Mouse (Mus musculus) liver, postnatal 0 days (tissue): ENCODE results near the gene Pla2g3. TPM values are rescaled to one million over a fixed set of nuclear protein-coding genes. Genes with fewer than 3 reads are reported as not detected.

ENCODE experiments used
- ATAC-seq: fragments of 200-750 bp; cut with Nextera tagmentation; 2 replicates; pipeline ENCODE4 v1.8.0; 2017; ENCODE audit warnings: mild to moderate bottlenecking, moderate library complexity
- DNase-seq: peaks from one replicate; pipeline ENCODE4 v3.0.0-alpha.2; 2016
- H3K27ac ChIP-seq: fragments of 300-500 bp; sonication (generic); 2 replicates; pipeline ENCODE4 v1.5.1; 2014; ENCODE audit warnings: antibody characterized with exemption, moderate library complexity, mild to moderate bottlenecking, low read depth
- H3K27me3 ChIP-seq: fragments of 300-500 bp; sonication (generic); 2 replicates; pipeline ENCODE4 v1.6.1; 2014; ENCODE audit warnings: low read length, control low read depth, mixed read lengths; ENCODE audit not compliant: insufficient read depth
- H3K36me3 ChIP-seq: fragments of 300-500 bp; sonication (generic); replicated peaks from 2 replicates; pipeline ENCODE4 v1.6.1; 2014; ENCODE audit warnings: mild to moderate bottlenecking, control low read depth, low read length, moderate library complexity, mixed read lengths; ENCODE audit not compliant: insufficient read depth
- H3K4me1 ChIP-seq: fragments of 300-500 bp; sonication (generic); 2 replicates; pipeline ENCODE4 v1.6.1; 2014; ENCODE audit warnings: antibody characterized with exemption, mild to moderate bottlenecking, control low read depth; ENCODE audit not compliant: insufficient read depth
- H3K4me2 ChIP-seq: fragments of 300-500 bp; sonication (generic); 2 replicates; pipeline ENCODE4 v1.6.1; 2014; ENCODE audit warnings: low read depth, mild to moderate bottlenecking, low read length, moderate library complexity, mixed read lengths
- H3K4me3 ChIP-seq: fragments of 300-500 bp; sonication (generic); 2 replicates; pipeline ENCODE4 v1.5.1; 2014; ENCODE audit warnings: low read depth, low read length
- H3K9ac ChIP-seq: fragments of 300-500 bp; sonication (generic); replicated peaks from 2 replicates; pipeline ENCODE4 v1.6.1; 2014; ENCODE audit warnings: mild to moderate bottlenecking, moderate library complexity
- H3K9me3 ChIP-seq: fragments of 300-500 bp; sonication (generic); 2 replicates; pipeline ENCODE4 v1.6.1; 2016; ENCODE audit warnings: mild to moderate bottlenecking, control low read depth, low read length, mixed read lengths
- CTCF ChIP-seq: sonication (generic); IDR thresholded peaks from 2 replicates; pipeline ENCODE4 v1.5.1; 2016; ENCODE audit warnings: antibody characterized with exemption, low read depth
- EP300 ChIP-seq: IDR thresholded peaks from 2 replicates; pipeline ENCODE4 v1.6.1; 2016; ENCODE audit warnings: antibody characterized with exemption, low read depth, mild to moderate bottlenecking
- WGBS: fragments of 180-500 bp; shearing (Covaris S2); extraction: QIAGEN DNeasy Blood & Tissue Kit; methylation state at CpG from one replicate; pipeline ENCODE4 v1.1.7; 2014; ENCODE audit not compliant: insufficient replicate concordance; 5-methylcytosine and 5-hydroxymethylcytosine counted together
- polyA plus RNA-seq: library from polyadenylated mRNA; unstranded; fragments of >200 nt; fragmentation: Nextera tagmentation; extraction: Ambion mirVana; gene quantifications from 2 replicates; pipeline ENCODE4 v1.2.1, GENCODE M21; 2015

Pla2g3 gene
- polyA plus RNA-seq, 1 experiment from 2014 or later = 0.07 TPM

- H3K27ac ChIP-seq = no peak overlapping the region
These were observed 8.7 kb downstream of the Pla2g3 start for GRCm38 (mm10) chr11:3496756-3497155.

DNA sequence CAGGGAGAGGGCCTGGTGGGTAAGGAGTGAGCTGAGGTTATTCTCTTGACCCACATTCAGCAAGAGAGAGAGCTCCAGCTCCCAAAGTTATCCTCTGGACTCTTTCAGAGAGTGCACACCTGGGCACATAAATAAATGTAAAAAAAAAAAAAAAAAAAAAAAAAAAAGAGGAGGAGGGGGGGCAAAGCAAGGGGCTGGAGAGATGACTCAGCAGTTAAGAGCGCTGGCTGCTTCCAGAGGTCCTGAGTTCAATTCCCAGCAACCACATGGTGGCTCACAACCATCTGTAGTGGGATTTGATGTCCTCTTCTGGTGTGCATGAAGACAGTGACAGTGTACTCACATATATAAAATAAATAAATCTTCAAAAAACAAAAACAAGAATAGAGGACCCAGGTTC, 9.2 kb downstream of the Pla2g3 start:
- Histone ChIP-seq H3K4me1 (peaks cover 7% of the 10 kb centered on the region; the same call in 1 of the 2 replicates), H3K4me3 (no peak overlapping the region), H3K27me3 (0 out of 2 replicates have a peak, but pooled peaks cover under 1% of the 10 kb centered on the region), H3K27ac (no peak overlapping the region), H3K4me2 (no peak overlapping the region), H3K9me3 (no peaks in the 10 kb centered on the region), H3K36me3 (no peaks in the 10 kb centered on the region), H3K9ac (no peak overlapping the region)
- TF ChIP-seq CTCF (no peak), EP300 (no peak)
- ATAC-seq (no peak), DNase-seq (no peak)
- WGBS = 89% methylated on average over 1 of the region's 1 CpGs

More at GRCm38 (mm10) chr11:3496756-3497155, 8.7 kb downstream of the Pla2g3 start:
- ATAC-seq (no peak), DNase-seq (peak; percentile 10)
- H3K4me1 ChIP-seq = peaks cover 7% of the 10 kb centered on the region; the same call in 1 of the 2 replicates
- H3K9me3 ChIP-seq = no peaks in the 10 kb centered on the region
- no peak overlapping the region for H3K9ac ChIP-seq
- H3K4me2 ChIP-seq = no peak overlapping the region
- no peak for TF ChIP-seq EP300
- no peak for TF ChIP-seq CTCF
- no peaks in the 10 kb centered on the region for H3K36me3 ChIP-seq
- H3K4me3 ChIP-seq = no peak overlapping the region
- WGBS = 63% methylated on average over 5 of the region's 5 CpGs
- H3K27me3 ChIP-seq = no peaks in the 10 kb centered on the region

GRCm38 (mm10) chr11:3502057-3502456, 14.0 kb downstream of the Pla2g3 start:
- Histone ChIP-seq H3K9ac (no peak overlapping the region), H3K4me2 (no peak overlapping the region), H3K9me3 (no peaks in the 10 kb centered on the region), H3K27ac (no peak overlapping the region), H3K4me1 (no peaks in the 10 kb centered on the region), H3K4me3 (no peak overlapping the region), H3K36me3 (no peaks in the 10 kb centered on the region), H3K27me3 (0 out of 2 replicates have a peak, but pooled peaks cover 3% of the 10 kb centered on the region)
- no peak for ATAC-seq
- peak; percentile 12 for DNase-seq
- no peak for TF ChIP-seq CTCF
- no peak for TF ChIP-seq EP300
- WGBS = 85% methylated on average over 17 of the region's 17 CpGs

DNA sequence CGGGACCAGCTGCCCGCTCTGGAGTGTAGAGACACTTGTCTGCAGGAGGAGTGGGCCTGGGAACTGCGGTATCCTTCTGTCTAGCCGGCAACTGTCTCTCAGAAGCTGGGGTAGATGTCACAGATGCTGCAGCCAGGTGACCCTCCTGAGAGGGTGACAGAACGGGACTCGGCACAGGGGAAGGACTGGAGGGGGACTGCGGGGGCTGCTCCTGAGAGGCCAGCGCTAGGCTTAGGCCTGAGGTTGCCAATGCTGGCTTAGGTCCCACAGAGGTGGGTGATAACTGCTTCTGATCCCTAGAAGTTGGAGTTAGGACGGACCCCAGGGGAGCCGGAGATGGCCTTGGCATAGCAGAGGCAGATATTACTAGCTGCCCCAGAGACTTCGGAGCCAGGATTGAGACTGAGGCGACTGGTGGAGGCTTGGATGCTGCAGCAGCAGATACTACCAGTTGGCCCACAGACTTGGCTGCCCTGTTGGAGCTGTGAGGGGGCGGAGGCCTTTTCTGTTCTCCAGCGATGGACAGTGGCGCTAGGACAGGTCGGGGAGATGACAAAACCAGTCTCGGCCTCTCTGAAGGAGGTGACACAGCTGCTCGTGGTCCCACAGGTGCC, 14.5 kb downstream of the Pla2g3 start:
- WGBS = 78% methylated on average over 18 of the region's 18 CpGs
- no peak for ATAC-seq
- H3K4me1 ChIP-seq = no peaks in the 10 kb centered on the region
- H3K27me3 ChIP-seq = 0 out of 2 replicates have a peak, but pooled peaks cover 3% of the 10 kb centered on the region
- peak; percentile 10 for DNase-seq
- no peak overlapping the region for H3K4me2 ChIP-seq
- H3K36me3 ChIP-seq = no peaks in the 10 kb centered on the region
- H3K4me3 ChIP-seq = no peak overlapping the region
- no peaks in the 10 kb centered on the region for H3K9me3 ChIP-seq
- TF ChIP-seq CTCF (no peak), EP300 (no peak)
- H3K27ac ChIP-seq = no peak overlapping the region
- no peak overlapping the region for H3K9ac ChIP-seq

- Histone ChIP-seq H3K9ac (peak overlapping the region; percentile 34; the same call in 1 of the 2 replicates), H3K27ac (no peak overlapping the region), H3K27me3 (0 out of 2 replicates have a peak, but pooled peaks cover 3% of the 10 kb centered on the region), H3K36me3 (no peaks in the 10 kb centered on the region), H3K9me3 (no peaks in the 10 kb centered on the region), H3K4me2 (peak overlapping the region; percentile 33), H3K4me3 (peak overlapping the region; percentile 33), H3K4me1 (peaks cover under 1% of the 10 kb centered on the region; the same call in 1 of the 2 replicates)
- no peak for TF ChIP-seq CTCF
- WGBS = 59% methylated on average over 11 of the region's 11 CpGs
- DNase-seq (no peak), ATAC-seq (no peak)
These were observed 15.9 kb downstream of the Pla2g3 start for GRCm38 (mm10) chr11:3503755-3504693.

DNA sequence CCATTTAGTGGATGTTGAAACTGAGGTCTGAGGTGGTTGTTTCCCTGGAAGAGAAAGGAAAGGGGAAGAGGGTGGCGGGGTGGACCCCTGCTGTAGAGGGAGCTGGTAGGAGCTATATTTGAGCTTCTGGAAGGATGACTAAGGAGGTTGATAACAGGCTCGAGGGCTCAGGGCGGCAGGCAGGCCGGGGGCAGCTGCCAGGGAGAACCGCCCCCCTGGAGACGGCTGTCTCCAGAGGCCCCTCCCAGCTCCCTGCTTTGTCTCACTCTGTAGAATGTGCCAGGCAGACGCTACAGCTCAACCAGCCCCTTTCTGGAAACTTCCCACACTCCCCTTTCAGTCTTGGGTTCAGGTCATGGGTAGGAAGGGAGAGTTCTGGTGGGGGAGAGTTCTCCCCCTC, 20.1 kb downstream of the Pla2g3 start:
- DNase-seq (no peak), ATAC-seq (no peak)
- peaks cover 11% of the 10 kb centered on the region; the same call in 1 of the 2 replicates for H3K4me1 ChIP-seq
- 26% methylated on average over 7 of the region's 7 CpGs for WGBS
- no peak overlapping the region for H3K4me3 ChIP-seq
- TF ChIP-seq EP300 (no peak), CTCF (no peak)
- no peaks in the 10 kb centered on the region for H3K27me3 ChIP-seq
- no peak overlapping the region for H3K9ac ChIP-seq
- H3K36me3 ChIP-seq = no peaks in the 10 kb centered on the region
- no peaks in the 10 kb centered on the region for H3K9me3 ChIP-seq
- no peak overlapping the region for H3K27ac ChIP-seq
- no peak overlapping the region for H3K4me2 ChIP-seq
